Mouse (Mus musculus): ENCODE measurements at regions not wholly inside any gene's neighbourhood (a gene's known extent, or its start where the extent isn't known, plus 50 kb on each side); places are given as distances from the start of the nearest gene placed in this dataset.

DNA sequence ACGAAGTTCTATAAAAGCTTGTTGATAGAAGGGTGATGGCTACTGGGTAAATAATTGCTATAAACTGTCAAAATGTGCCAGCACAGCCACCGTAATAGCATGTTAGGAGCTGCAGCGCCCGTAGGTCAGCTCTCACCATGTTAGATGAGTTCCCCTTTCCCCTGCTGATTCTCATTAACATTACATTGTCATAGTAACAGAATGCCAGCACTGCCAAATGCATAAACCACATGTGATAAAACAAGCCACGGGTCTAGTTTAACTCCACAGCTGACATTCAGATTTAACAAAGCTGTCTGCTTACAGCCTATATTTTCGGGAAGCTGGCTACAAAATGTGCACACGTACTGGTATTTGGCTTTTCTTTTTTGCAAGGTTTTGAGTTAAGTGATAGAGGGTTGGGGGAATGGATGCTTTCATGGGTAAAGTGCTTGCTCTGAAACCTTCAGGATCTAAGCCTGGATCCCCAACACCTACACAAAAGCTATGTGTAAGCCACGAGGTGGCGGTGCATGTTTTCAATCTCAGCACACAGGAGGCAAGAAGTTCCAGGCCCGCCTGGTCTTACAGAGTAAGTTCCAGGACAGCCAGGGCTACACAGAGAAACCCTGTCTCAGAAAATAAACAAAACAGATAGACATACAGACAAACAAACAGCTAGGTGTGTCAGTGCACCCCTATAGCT, 217.1 kb upstream of the Nampt start:
- TF ChIP-seq CTCF (IDR thresholded peaks at IDR 0.05; ENCODE audit: extremely low read depth, insufficient read length, insufficient replicate concordance, low read depth, low read length) (no peak), POLR2A (IDR thresholded peaks at IDR 0.05; ENCODE audit: low read depth, low read length) (no peak)
